Mouse (Mus musculus): ENCODE results near the gene Ly6g5b. TPM values are rescaled to one million over a fixed set of nuclear protein-coding genes. Genes with fewer than 3 reads are reported as not detected.
A peak's percentile ranks its signal among the peaks of the same experiment; 100 is the strongest.

The Ly6g5b gene
- polyA plus RNA-seq, 1 experiment from 2014 or later = 0.59 TPM

GRCm38 (mm10) chr17:35121143-35121799 lies 6.0 kb upstream of the Ly6g5b start, which contains the start of gene Gpank1:
Gpank1 (plus strand) TSS chr17:35121455.
- TF ChIP-seq CTCF (IDR thresholded peaks at IDR 0.05; ENCODE audit: low read depth) = no peak
- ATAC-seq = peak; percentile 86
- Histone ChIP-seq H3K27ac (ENCODE audit: low read depth, low read length) (peak within 1 kb of the TSS; percentile 89), H3K4me3 (ENCODE audit: low read depth, low read length) (peak within 1 kb of the TSS; percentile 86), H3K9ac (ENCODE audit: low read depth, low read length) (peak within 1 kb of the TSS; percentile 84), H3K36me3 (ENCODE audit: control insufficient read depth, insufficient read depth) (peaks cover 29% of the 10 kb centered on the region), H3K4me2 (replicated peaks; ENCODE audit: low read depth) (peak within 1 kb of the TSS; percentile 92), H3K9me3 (ENCODE audit: control insufficient read depth) (no peaks in the 10 kb centered on the region), H3K4me1 (replicated peaks; ENCODE audit: control insufficient read depth, insufficient read depth, low read length) (peaks cover 6% of the 10 kb centered on the region; the same call in 1 of the 2 replicates), H3K27me3 (replicated peaks; ENCODE audit: control insufficient read depth, insufficient read depth, low read length) (no peaks in the 10 kb centered on the region)
- WGBS = 0% methylated on average over 50 of the region's 50 CpGs

DNA sequence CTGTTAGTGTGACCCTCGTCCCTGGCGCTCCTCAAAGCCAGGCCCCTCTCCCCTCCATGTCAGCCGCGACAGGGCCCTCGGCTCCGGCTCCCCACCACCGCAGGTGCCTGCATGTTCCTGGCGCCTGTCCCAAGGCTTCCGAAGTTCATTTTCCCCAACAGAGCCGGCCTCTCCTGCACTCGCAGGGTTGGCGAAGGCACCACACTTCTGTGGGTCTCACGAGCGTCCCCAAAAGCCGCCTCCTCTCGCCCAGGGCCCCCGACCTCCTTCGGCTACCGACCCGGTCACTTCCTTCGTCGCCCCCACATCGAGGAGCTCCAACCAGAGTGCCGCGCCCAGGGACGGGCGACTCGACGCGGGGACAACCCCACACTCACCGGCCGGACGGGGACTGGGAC lies 5.5 kb upstream of the Ly6g5b start:
- Histone ChIP-seq H3K9ac (ENCODE audit: low read depth, low read length) (peak overlapping the region; percentile 84), H3K4me3 (ENCODE audit: low read depth, low read length) (peak overlapping the region; percentile 86), H3K4me2 (replicated peaks; ENCODE audit: low read depth) (peak overlapping the region; percentile 92), H3K9me3 (ENCODE audit: control insufficient read depth) (no peaks in the 10 kb centered on the region), H3K36me3 (ENCODE audit: control insufficient read depth, insufficient read depth) (peaks cover 34% of the 10 kb centered on the region), H3K27me3 (replicated peaks; ENCODE audit: control insufficient read depth, insufficient read depth, low read length) (no peaks in the 10 kb centered on the region), H3K27ac (ENCODE audit: low read depth, low read length) (peak overlapping the region; percentile 43), H3K4me1 (replicated peaks; ENCODE audit: control insufficient read depth, insufficient read depth, low read length) (peaks cover 6% of the 10 kb centered on the region; the same call in 1 of the 2 replicates)
- TF ChIP-seq CTCF (IDR thresholded peaks at IDR 0.05; ENCODE audit: low read depth) = no peak
- ATAC-seq = 0 out of 2 replicates have a peak, but pooled peaks have one; percentile 2
- under 1% methylated on average over 33 of the region's 33 CpGs for WGBS

DNA sequence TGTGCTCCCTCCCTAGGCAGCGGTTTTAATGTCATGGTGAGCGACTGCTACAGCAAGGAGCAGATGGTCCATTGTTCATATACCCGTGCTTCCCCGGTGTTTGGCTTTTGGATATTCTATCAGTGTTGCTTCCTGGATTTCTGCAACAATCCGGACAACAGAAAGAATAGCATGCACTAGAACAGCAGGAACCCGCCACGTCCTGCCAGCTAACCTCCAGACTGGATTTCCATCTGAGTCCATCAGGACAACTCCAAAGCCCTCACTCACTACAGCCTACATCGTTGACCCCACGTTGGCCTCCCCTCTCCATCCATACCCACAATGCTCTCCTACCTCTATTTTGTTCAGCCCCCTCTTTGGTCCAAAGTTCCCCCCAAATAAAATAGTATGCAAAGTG lies 3.5 kb downstream of the Ly6g5b start:
- no peak overlapping the region for H3K27ac ChIP-seq (ENCODE audit: low read depth, low read length)
- H3K9me3 ChIP-seq (ENCODE audit: control insufficient read depth) = no peaks in the 10 kb centered on the region
- no peaks in the 10 kb centered on the region for H3K27me3 ChIP-seq (replicated peaks; ENCODE audit: control insufficient read depth, insufficient read depth, low read length)
- H3K4me1 ChIP-seq (replicated peaks; ENCODE audit: control insufficient read depth, insufficient read depth, low read length) = no peaks in the 10 kb centered on the region
- H3K4me3 ChIP-seq (ENCODE audit: low read depth, low read length) = no peak overlapping the region
- TF ChIP-seq CTCF (IDR thresholded peaks at IDR 0.05; ENCODE audit: low read depth) = no peak
- H3K9ac ChIP-seq (ENCODE audit: low read depth, low read length) = no peak overlapping the region
- whole genome bisulfite sequencing = 71% methylated on average over 9 of the region's 9 CpGs
- peaks cover 24% of the 10 kb centered on the region for H3K36me3 ChIP-seq (ENCODE audit: control insufficient read depth, insufficient read depth)
- no peak overlapping the region for H3K4me2 ChIP-seq (replicated peaks; ENCODE audit: low read depth)
- no peak for ATAC-seq

GRCm38 (mm10) chr17:35108097-35108496 lies 7.1 kb downstream of the Ly6g5b start, which contains the start of gene Ly6g5c:
Ly6g5c (plus strand) TSS chr17:35108279.
- Histone ChIP-seq H3K9ac (ENCODE audit: low read depth, low read length) (no peak within 1 kb of the TSS), H3K4me3 (ENCODE audit: low read depth, low read length) (no peak within 1 kb of the TSS), H3K27me3 (replicated peaks; ENCODE audit: control insufficient read depth, insufficient read depth, low read length) (no peaks in the 10 kb centered on the region), H3K27ac (ENCODE audit: low read depth, low read length) (no peak within 1 kb of the TSS), H3K4me2 (replicated peaks; ENCODE audit: low read depth) (no peak within 1 kb of the TSS), H3K4me1 (replicated peaks; ENCODE audit: control insufficient read depth, insufficient read depth, low read length) (no peaks in the 10 kb centered on the region), H3K9me3 (ENCODE audit: control insufficient read depth) (no peaks in the 10 kb centered on the region), H3K36me3 (ENCODE audit: control insufficient read depth, insufficient read depth) (0 out of 2 replicates have a peak, but pooled peaks cover 2% of the 10 kb centered on the region)
- no peak for ATAC-seq
- no peak for TF ChIP-seq CTCF (IDR thresholded peaks at IDR 0.05; ENCODE audit: low read depth)
- 82% methylated on average over 6 of the region's 6 CpGs for WGBS

DNA sequence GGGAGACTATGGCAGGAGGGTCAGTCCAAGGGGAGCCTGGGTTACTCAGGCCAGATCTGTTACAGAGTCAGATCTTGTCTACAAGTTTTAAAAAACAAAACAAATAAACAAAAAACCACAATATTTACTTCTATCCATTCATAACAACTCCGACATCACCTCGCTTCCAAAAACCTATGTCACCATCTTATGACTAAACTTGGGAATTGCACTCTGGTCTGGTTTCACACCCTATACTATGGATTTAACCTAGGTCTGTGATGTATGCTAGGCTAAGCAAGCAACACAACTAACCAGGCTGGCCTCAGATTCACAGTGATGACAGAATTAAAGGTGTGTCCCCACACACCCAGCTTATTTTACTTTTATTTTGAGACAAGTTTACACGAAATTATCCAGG lies 8.7 kb downstream of the Ly6g5b start:
- H3K27ac ChIP-seq (ENCODE audit: low read depth, low read length) = no peak overlapping the region
- peak; percentile 40; the same call in 1 of the 2 replicates for TF ChIP-seq CTCF (IDR thresholded peaks at IDR 0.05; ENCODE audit: low read depth)
- ATAC-seq = no peak
- no peak overlapping the region; the same call in 1 of the 2 replicates for H3K9ac ChIP-seq (ENCODE audit: low read depth, low read length)
- H3K4me1 ChIP-seq (replicated peaks; ENCODE audit: control insufficient read depth, insufficient read depth, low read length) = no peaks in the 10 kb centered on the region
- H3K27me3 ChIP-seq (replicated peaks; ENCODE audit: control insufficient read depth, insufficient read depth, low read length) = no peaks in the 10 kb centered on the region
- H3K4me3 ChIP-seq (ENCODE audit: low read depth, low read length) = no peak overlapping the region
- 58% methylated on average over 3 of the region's 3 CpGs for WGBS
- no peaks in the 10 kb centered on the region for H3K9me3 ChIP-seq (ENCODE audit: control insufficient read depth)
- peaks cover 18% of the 10 kb centered on the region for H3K36me3 ChIP-seq (ENCODE audit: control insufficient read depth, insufficient read depth)
- no peak overlapping the region for H3K4me2 ChIP-seq (replicated peaks; ENCODE audit: low read depth)

- H3K9me3 ChIP-seq (ENCODE audit: control insufficient read depth) = no peaks in the 10 kb centered on the region
Observed at GRCm38 (mm10) chr17:35105740-35106389, 9.4 kb downstream of the Ly6g5b start.

More at GRCm38 (mm10) chr17:35105740-35106389, 9.4 kb downstream of the Ly6g5b start:
- H3K4me3 ChIP-seq (ENCODE audit: low read depth, low read length) = no peak overlapping the region
- H3K36me3 ChIP-seq (ENCODE audit: control insufficient read depth, insufficient read depth) = peaks cover 25% of the 10 kb centered on the region
- H3K4me1 ChIP-seq (replicated peaks; ENCODE audit: control insufficient read depth, insufficient read depth, low read length) = no peaks in the 10 kb centered on the region
- no peak overlapping the region for H3K27ac ChIP-seq (ENCODE audit: low read depth, low read length)
- no peak for ATAC-seq
- 28% methylated on average over 13 of the region's 13 CpGs for WGBS
- H3K27me3 ChIP-seq (replicated peaks; ENCODE audit: control insufficient read depth, insufficient read depth, low read length) = no peaks in the 10 kb centered on the region
- no peak overlapping the region; the same call in 1 of the 2 replicates for H3K9ac ChIP-seq (ENCODE audit: low read depth, low read length)
- H3K4me2 ChIP-seq (replicated peaks; ENCODE audit: low read depth) = 0 out of 2 replicates have a peak overlapping the region, but pooled peaks have one; percentile 21
- peak; percentile 81 for TF ChIP-seq CTCF (IDR thresholded peaks at IDR 0.05; ENCODE audit: low read depth)
